Mouse (Mus musculus): ENCODE measurements around the gene Rnf157. TPM values are rescaled to one million over a fixed set of nuclear protein-coding genes. Genes with fewer than 3 reads are reported as not detected.

Rnf157 gene
- polyA plus RNA-seq, 1 experiment: 7.2 TPM

DNA sequence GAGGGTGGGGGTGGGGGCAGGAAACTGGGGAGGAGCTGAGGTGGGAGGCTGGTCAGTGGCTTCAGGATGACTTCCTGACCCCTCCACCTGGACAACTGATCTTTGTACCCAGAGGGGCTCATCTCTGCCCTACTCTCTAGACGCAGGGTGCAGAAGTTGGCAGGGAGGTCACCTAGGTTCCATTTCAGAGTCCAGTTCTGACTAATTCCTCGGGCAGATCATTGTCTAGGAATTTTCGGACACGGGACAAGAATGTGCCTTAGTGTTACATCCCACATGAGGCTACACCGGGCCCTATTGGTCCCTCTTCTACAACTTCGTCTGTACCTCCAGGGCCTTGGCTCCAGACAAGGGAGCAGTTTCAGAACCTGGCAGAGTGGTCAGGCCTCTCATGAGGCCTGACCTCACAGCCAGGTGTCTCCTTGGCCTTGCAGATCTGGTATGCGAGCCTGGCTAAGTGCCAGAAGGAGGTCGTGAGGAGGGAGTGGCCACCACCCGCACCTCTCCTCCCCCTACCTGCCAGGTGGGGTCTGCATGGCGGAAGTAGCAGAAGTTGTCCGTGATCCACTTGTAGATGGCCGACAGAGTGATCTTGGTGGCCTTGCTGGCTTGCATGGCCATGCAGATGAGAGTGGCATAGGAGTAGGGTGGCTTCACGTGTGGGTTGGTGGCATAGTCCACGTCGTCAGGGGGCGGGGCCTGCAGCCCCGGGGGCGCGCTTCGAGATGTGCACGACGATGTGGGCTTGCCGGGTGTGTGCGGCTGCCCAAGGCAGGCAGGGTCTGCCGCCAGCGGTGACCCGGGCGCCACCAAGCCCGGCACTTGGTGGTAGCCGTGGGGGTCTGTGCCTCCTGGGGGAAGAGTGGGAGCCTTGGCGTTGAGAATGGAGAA lies 79.1 kb downstream of the Rnf157 start:
- Histone ChIP-seq H3K4me1 (ENCODE audit: control insufficient read depth, insufficient read depth, low read length) (peaks cover 17% of the 10 kb centered on the region), H3K4me3 (ENCODE audit: control insufficient read depth, low read depth, low read length) (peak overlapping the region; percentile 88), H3K27ac (ENCODE audit: control insufficient read depth, insufficient read depth, low read depth, low read length) (no peak overlapping the region), H3K36me3 (ENCODE audit: control insufficient read depth, insufficient read depth, low read length) (no peaks in the 10 kb centered on the region), H3K27me3 (ENCODE audit: control insufficient read depth, insufficient read depth, low read length) (no peaks in the 10 kb centered on the region)
- TF ChIP-seq CTCF (IDR thresholded peaks at IDR 0.05; ENCODE audit: control insufficient read depth, insufficient read depth, insufficient replicate concordance, low read depth, low read length): no peak
- TF ChIP-seq POLR2A (IDR thresholded peaks at IDR 0.05; ENCODE audit: control insufficient read depth, low read depth, low read length): no peak

DNA sequence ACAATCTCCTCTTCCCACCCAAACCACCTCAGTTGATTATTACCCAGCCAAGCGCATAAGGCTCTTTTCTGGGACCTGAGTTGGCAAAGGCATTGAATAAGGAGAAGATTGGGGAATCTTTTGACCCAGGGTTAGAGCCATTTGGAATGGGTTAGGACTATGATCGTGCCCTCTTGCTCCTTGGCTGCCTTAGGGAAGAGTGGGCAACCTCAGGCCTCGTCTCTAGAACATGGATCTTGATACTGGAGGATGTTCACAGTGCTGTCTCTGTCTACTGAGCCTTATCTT lies 79.9 kb downstream of the Rnf157 start:
- TF ChIP-seq CTCF (IDR thresholded peaks at IDR 0.05; ENCODE audit: control insufficient read depth, insufficient read depth, insufficient replicate concordance, low read depth, low read length) (no peak), POLR2A (IDR thresholded peaks at IDR 0.05; ENCODE audit: control insufficient read depth, low read depth, low read length) (no peak)
- no peak overlapping the region for H3K27ac ChIP-seq (ENCODE audit: control insufficient read depth, insufficient read depth, low read depth, low read length)
- H3K27me3 ChIP-seq (ENCODE audit: control insufficient read depth, insufficient read depth, low read length): no peaks in the 10 kb centered on the region
- peak overlapping the region; percentile 88 for H3K4me3 ChIP-seq (ENCODE audit: control insufficient read depth, low read depth, low read length)
- H3K36me3 ChIP-seq (ENCODE audit: control insufficient read depth, insufficient read depth, low read length): no peaks in the 10 kb centered on the region
- peaks cover 17% of the 10 kb centered on the region for H3K4me1 ChIP-seq (ENCODE audit: control insufficient read depth, insufficient read depth, low read length)

DNA sequence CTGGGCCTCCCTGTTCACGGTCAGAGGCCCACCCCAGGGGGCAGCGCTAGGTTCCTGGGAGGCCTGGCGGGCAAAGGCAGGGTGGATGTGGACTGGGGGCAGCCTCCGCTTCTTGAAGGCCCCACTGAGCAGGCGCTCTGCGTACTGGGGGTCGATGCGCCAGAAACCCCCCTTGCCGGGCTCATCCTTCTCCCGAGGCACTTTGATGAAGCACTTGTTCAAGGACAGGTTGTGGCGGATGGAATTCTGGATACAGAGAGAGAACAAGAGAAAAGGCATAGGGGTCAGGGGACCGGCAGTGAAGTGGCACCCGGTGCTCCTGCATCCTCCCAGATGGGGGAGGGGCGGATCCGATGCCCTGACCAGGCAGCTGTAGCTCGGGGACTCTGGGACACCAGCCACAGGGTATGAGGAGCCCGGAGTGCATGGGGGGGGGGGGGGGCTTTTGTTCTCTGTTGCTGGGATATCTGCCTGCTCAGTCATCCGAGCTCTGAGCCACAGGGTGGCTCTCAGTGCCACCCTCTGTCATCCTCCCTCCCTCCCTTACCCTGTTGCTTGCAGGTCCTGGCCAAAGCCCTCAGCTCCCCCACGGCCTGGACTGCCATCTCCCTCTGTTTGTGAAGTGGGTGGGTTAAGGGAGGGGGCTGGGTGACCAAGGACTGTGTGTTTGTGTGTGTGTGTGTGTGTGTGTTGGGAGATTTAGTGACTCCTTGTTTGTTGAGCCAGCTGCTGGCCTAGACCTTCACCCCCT lies 80.4 kb downstream of the Rnf157 start:
- peaks cover 17% of the 10 kb centered on the region for H3K4me1 ChIP-seq (ENCODE audit: control insufficient read depth, insufficient read depth, low read length)
- TF ChIP-seq CTCF (IDR thresholded peaks at IDR 0.05; ENCODE audit: control insufficient read depth, insufficient read depth, insufficient replicate concordance, low read depth, low read length): no peak
- no peak for TF ChIP-seq POLR2A (IDR thresholded peaks at IDR 0.05; ENCODE audit: control insufficient read depth, low read depth, low read length)
- no peak overlapping the region for H3K27ac ChIP-seq (ENCODE audit: control insufficient read depth, insufficient read depth, low read depth, low read length)
- H3K4me3 ChIP-seq (ENCODE audit: control insufficient read depth, low read depth, low read length): peak overlapping the region; percentile 88
- no peaks in the 10 kb centered on the region for H3K36me3 ChIP-seq (ENCODE audit: control insufficient read depth, insufficient read depth, low read length)
- H3K27me3 ChIP-seq (ENCODE audit: control insufficient read depth, insufficient read depth, low read length): no peaks in the 10 kb centered on the region

DNA sequence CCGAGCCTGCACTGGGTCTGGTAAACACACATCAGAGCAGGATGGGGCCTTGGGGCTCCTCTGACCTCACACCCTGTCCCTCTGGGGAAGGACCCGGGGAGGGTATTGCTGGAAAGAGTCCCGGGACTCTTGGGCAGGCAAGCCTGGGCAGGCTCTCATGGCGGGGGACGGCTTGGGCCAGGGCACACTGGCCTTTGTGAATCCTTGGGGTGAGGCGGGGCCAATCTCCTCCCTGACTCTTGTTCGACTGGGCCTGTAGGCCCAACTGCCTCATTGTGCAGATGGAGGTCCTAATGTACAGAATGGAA lies 82.7 kb downstream of the Rnf157 start:
- Histone ChIP-seq H3K36me3 (ENCODE audit: control insufficient read depth, insufficient read depth, low read length) (no peaks in the 10 kb centered on the region), H3K4me1 (ENCODE audit: control insufficient read depth, insufficient read depth, low read length) (peaks cover 15% of the 10 kb centered on the region), H3K27ac (ENCODE audit: control insufficient read depth, insufficient read depth, low read depth, low read length) (no peak overlapping the region), H3K27me3 (ENCODE audit: control insufficient read depth, insufficient read depth, low read length) (no peaks in the 10 kb centered on the region), H3K4me3 (ENCODE audit: control insufficient read depth, low read depth, low read length) (no peak overlapping the region)
- TF ChIP-seq POLR2A (IDR thresholded peaks at IDR 0.05; ENCODE audit: control insufficient read depth, low read depth, low read length): no peak
- TF ChIP-seq CTCF (IDR thresholded peaks at IDR 0.05; ENCODE audit: control insufficient read depth, insufficient read depth, insufficient replicate concordance, low read depth, low read length): no peak

DNA sequence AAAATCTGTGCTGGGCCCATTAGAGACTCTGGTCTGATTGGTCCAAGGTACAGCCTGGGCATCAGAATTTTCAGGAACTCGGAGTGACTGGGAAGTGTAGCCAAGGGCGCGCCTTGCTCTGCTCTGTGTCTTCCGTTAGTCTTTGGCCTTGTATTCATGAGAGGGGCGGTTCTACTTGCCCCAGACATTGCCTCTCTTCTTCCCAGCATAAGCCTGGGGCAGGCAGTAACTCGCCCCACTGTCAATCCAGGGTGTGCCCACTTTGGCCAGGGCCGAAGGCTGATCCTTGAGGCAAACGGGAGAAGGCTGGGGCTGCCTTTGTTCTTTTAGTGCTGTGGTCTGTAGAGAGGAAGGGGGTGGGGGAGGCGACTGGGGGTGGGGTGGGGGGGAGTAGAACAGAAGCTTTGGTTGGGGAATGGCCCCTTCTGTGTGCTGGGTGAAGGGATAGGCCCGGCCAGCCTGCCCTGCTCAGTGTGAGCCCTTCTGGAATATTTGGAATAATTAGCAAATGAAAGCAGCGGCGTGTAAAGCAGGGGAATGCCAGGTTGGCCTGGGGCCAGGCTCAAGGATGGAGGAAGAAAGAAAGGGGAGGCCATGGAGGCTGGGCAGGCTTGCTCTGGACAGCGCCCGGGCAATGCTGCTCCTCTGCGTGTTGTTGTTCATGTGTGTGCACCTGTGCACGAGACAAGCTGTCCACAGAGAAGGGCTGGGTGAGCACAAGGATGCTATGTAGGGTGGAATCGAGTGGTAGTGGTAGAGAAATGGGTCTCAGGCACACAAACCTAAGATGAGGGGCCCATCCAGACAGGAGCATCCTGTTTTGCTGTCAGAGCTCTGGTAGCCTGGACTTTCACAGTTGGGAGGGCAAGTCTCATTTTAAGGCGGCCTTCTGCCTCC lies 83.3 kb downstream of the Rnf157 start:
- Histone ChIP-seq H3K4me1 (ENCODE audit: control insufficient read depth, insufficient read depth, low read length) (peaks cover 10% of the 10 kb centered on the region), H3K27me3 (ENCODE audit: control insufficient read depth, insufficient read depth, low read length) (no peaks in the 10 kb centered on the region), H3K27ac (ENCODE audit: control insufficient read depth, insufficient read depth, low read depth, low read length) (no peak overlapping the region), H3K36me3 (ENCODE audit: control insufficient read depth, insufficient read depth, low read length) (no peaks in the 10 kb centered on the region), H3K4me3 (ENCODE audit: control insufficient read depth, low read depth, low read length) (no peak overlapping the region)
- TF ChIP-seq CTCF (IDR thresholded peaks at IDR 0.05; ENCODE audit: control insufficient read depth, insufficient read depth, insufficient replicate concordance, low read depth, low read length): no peak
- TF ChIP-seq POLR2A (IDR thresholded peaks at IDR 0.05; ENCODE audit: control insufficient read depth, low read depth, low read length): no peak

DNA sequence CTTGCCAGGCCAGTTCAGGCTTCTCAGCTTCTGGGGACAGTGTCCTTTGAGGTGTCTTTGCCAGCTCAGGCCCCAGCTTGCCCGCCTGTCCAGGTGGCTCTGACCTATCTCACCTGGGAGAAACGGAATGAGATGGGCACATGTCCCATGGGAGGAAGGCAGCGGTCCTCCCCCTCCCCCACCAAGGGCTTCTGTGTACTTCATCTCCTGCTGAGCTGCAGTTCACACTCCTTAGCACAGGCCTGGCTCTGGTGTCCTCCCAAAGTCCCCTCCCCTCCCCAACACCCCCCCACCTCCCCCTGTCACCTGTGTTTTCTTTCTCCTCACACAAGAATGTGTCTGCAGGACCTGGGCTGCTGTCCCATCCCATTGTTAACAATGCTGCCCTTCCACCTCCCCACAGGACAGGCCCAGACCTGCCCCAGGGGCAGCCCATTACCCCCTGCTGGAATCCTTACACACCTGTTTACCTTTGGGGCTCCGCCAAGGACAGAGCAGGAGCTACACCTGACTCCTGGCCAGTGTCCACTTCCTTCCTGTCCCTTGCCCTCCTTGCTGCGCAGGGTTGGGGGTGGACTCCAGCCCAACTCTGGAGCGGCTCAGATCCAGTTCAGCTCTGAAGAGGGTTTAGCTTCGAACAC lies 85.7 kb downstream of the Rnf157 start:
- H3K4me1 ChIP-seq (ENCODE audit: control insufficient read depth, insufficient read depth, low read length): no peaks in the 10 kb centered on the region; the same call in 1 of the 2 replicates
- no peak overlapping the region for H3K27ac ChIP-seq (ENCODE audit: control insufficient read depth, insufficient read depth, low read depth, low read length)

More for the DNA sequence above, 85.7 kb downstream of the Rnf157 start:
- Histone ChIP-seq H3K27me3 (ENCODE audit: control insufficient read depth, insufficient read depth, low read length) (no peaks in the 10 kb centered on the region), H3K36me3 (ENCODE audit: control insufficient read depth, insufficient read depth, low read length) (no peaks in the 10 kb centered on the region), H3K4me3 (ENCODE audit: control insufficient read depth, low read depth, low read length) (no peak overlapping the region)
- TF ChIP-seq CTCF (IDR thresholded peaks at IDR 0.05; ENCODE audit: control insufficient read depth, insufficient read depth, insufficient replicate concordance, low read depth, low read length) (no peak), POLR2A (IDR thresholded peaks at IDR 0.05; ENCODE audit: control insufficient read depth, low read depth, low read length) (no peak)
